ENCODE assay signal across 8 mouse cellular contexts in genomic region chrX:152926991-152927390, GRCm38 (mm10).
DNase-seq lines count a peak whose midpoint lies in the region; ATAC-seq and TF ChIP-seq lines count a peak whose summit lies in the region.

No protein-coding gene starts in this region.

- H3K9me3 ChIP-seq in stomach, postnatal 0 days (ENCODE audit: control insufficient read depth, low read length): no peaks in the 10 kb centered on the region

- no peak overlapping the region for H3K27ac ChIP-seq in stomach, postnatal 0 days (replicated peaks)

- peak; percentile 76 for TF ChIP-seq CTCF in stomach, postnatal 0 days (IDR thresholded peaks at IDR 0.05; ENCODE audit: low read depth)

- ATAC-seq in CD4-positive, CD25-positive, alpha-beta regulatory T cell, adult 4 months: no peak
- ATAC-seq in stomach, postnatal 0 days (ENCODE audit: low FRiP score, low TSS enrichment): no peak

- H3K36me3 ChIP-seq in stomach, postnatal 0 days (ENCODE audit: control insufficient read depth, insufficient read depth, low read length): no peaks in the 10 kb centered on the region

- 36% methylated on average over 3 of the region's 3 CpGs for WGBS in stomach, postnatal 0 days

- no peaks in the 10 kb centered on the region for H3K4me1 ChIP-seq in stomach, postnatal 0 days (replicated peaks; ENCODE audit: control insufficient read depth, insufficient read depth)

- H3K9ac ChIP-seq in stomach, postnatal 0 days (ENCODE audit: low read length): no peak overlapping the region

- H3K4me2 ChIP-seq in stomach, postnatal 0 days (replicated peaks; ENCODE audit: low read depth): no peak overlapping the region

- no peak overlapping the region for H3K4me3 ChIP-seq in stomach, postnatal 0 days (ENCODE audit: low read depth, low read length)

- peak; percentile 4 for DNase-seq in CD4-positive, CD25-positive, alpha-beta regulatory T cell, adult 2 months (ENCODE audit: low read depth, low spot score)
- peak; percentile 4 for DNase-seq in left cerebral cortex, adult 11 months (ENCODE audit: low spot score)
- DNase-seq in left cerebral cortex, adult 8-10 months (ENCODE audit: low spot score in 2 of 2): no peak
- DNase-seq in cerebellum, postnatal 14 days: peak; percentile 43 to 58
- DNase-seq in layer of hippocampus, adult 9-10 months (ENCODE audit: low spot score): peak; percentile 18
- no peak for DNase-seq in stomach, postnatal 0 days (ENCODE audit: low spot score)
- DNase-seq in urinary bladder, adult 2 months (ENCODE audit: low spot score): no peak

- no peaks in the 10 kb centered on the region for H3K27me3 ChIP-seq in stomach, postnatal 0 days (ENCODE audit: control insufficient read depth, insufficient read depth, low read length)

- TF ChIP-seq EP300 in stomach, postnatal 0 days (optimal IDR thresholded peaks at IDR 0.05): no peak

Comparison
In these comparisons a context has a peak if more than half of its experiments do, and no peak if none do; other contexts are left out.
1. DNase-seq: peak in CD4-positive, CD25-positive, alpha-beta regulatory T cell, adult 2 months (single experiment), left cerebral cortex, adult 11 months (single experiment), cerebellum, postnatal 14 days (2 of 2) and layer of hippocampus, adult 9-10 months (single experiment); none in left cerebral cortex, adult 8-10 months (0 of 2), stomach, postnatal 0 days (single experiment) and urinary bladder, adult 2 months (single experiment).